Mouse (Mus musculus) CH12.LX (cell line): Measurements from ENCODE around the gene Pdss1.

Experiments
- BHLHE40 ChIP-seq: IDR thresholded peaks from 2 replicates; pipeline ENCODE4 v1.6.1; 2011; ENCODE audit warnings: mild to moderate bottlenecking, low read depth, low read length, improper control_type of control experiment
- CHD2 ChIP-seq: IDR thresholded peaks from 2 replicates; pipeline ENCODE4 v1.6.1; 2011; ENCODE audit warnings: low read length, improper control_type of control experiment
- CTCF ChIP-seq, 2 experiments: IDR thresholded peaks in 1 of 2; conservative IDR thresholded peaks in 1 of 2; 2 replicates each; pipeline ENCODE4 v1.5.1; 2011 to 2012; ENCODE audit warnings: low read depth in 2 of 2, low read length in 2 of 2, improper control_type of control experiment in 1 of 2, inconsistent platforms in 1 of 2, mild to moderate bottlenecking in 1 of 2, moderate library complexity in 1 of 2
- EP300 ChIP-seq: IDR thresholded peaks from 2 replicates; pipeline ENCODE4 v1.6.1; 2011; ENCODE audit warnings: low read length, improper control_type of control experiment
- HCFC1 ChIP-seq: IDR thresholded peaks from 2 replicates; pipeline ENCODE4 v1.6.1; 2012; ENCODE audit warnings: low read depth, mild to moderate bottlenecking, inconsistent platforms, low read length, improper control_type of control experiment
- JUN ChIP-seq: IDR thresholded peaks from 2 replicates; pipeline ENCODE4 v1.6.1; 2011; ENCODE audit warnings: low read depth, mild to moderate bottlenecking, low read length, improper control_type of control experiment, moderate library complexity; ENCODE audit not compliant: insufficient read depth
- KAT2A ChIP-seq: IDR thresholded peaks from 2 replicates; pipeline ENCODE4 v1.6.1; 2012; ENCODE audit warnings: low read length, improper control_type of control experiment, inconsistent platforms; ENCODE audit not compliant: insufficient replicate concordance
- MEF2A ChIP-seq: IDR thresholded peaks from 2 replicates; pipeline ENCODE4 v1.6.1; 2014; ENCODE audit warnings: low read depth, mild to moderate bottlenecking, inconsistent platforms, low read length, improper control_type of control experiment, borderline replicate concordance
- NELFE ChIP-seq: IDR thresholded peaks from 2 replicates; pipeline ENCODE4 v1.6.1; 2011; ENCODE audit warnings: low read depth, low read length, improper control_type of control experiment
- PAX5 ChIP-seq: IDR thresholded peaks from 2 replicates; pipeline ENCODE4 v1.6.1; 2012; ENCODE audit warnings: low read length, inconsistent platforms, mixed read lengths
- POLR2A ChIP-seq: IDR thresholded peaks from 2 replicates; pipeline ENCODE4 v1.6.1; 2011; ENCODE audit warnings: low read depth, mild to moderate bottlenecking, improper control_type of control experiment, low read length
- RAD21 ChIP-seq: IDR thresholded peaks from 2 replicates; pipeline ENCODE4 v1.6.1; 2011; ENCODE audit warnings: low read depth, mild to moderate bottlenecking, low read length, improper control_type of control experiment, moderate library complexity
- ZMIZ1 ChIP-seq: IDR thresholded peaks from 2 replicates; pipeline ENCODE4 v1.6.1; 2012; ENCODE audit warnings: low read depth, mild to moderate bottlenecking, inconsistent platforms, low read length, improper control_type of control experiment

GRCm38 (mm10) chr2:22977387-22977973 lies 82.2 kb downstream of the Pdss1 start:
- TF ChIP-seq KAT2A (no peak), MEF2A (no peak), BHLHE40 (no peak), JUN (no peak), CTCF (conservative IDR thresholded peaks at IDR 0.05 in 1 of 2, IDR thresholded peaks at IDR 0.05 in 1 of 2; ENCODE audit: low read depth in 2 of 2, low read length in 2 of 2) (no peak), ZMIZ1 (no peak), EP300 (no peak), CHD2 (no peak), RAD21 (no peak), HCFC1 (no peak), PAX5 (no peak), POLR2A (no peak), NELFE (no peak)
